Mouse (Mus musculus) cortical plate, adult 2 months (tissue): Measurements from ENCODE around the gene 1700023F06Rik.

Source experiments
- CTCF ChIP-seq: fragments of 200-500 bp; IDR thresholded peaks from 2 replicates; pipeline ENCODE4 v1.5.1; 2011; ENCODE audit warnings: mild to moderate bottlenecking, control low read depth, low read length; ENCODE audit not compliant: insufficient read depth; ENCODE audit errors: extremely low read depth
- POLR2A ChIP-seq: fragments of 200-500 bp; IDR thresholded peaks from 2 replicates; pipeline ENCODE4 v1.6.1; 2011; ENCODE audit warnings: mild to moderate bottlenecking, low read length, control low read depth; ENCODE audit not compliant: insufficient read depth; ENCODE audit errors: extremely low read depth

- TF ChIP-seq CTCF (no peak), POLR2A (no peak)
Observed at GRCm38 (mm10) chr11:103218517-103218901, 10.2 kb upstream of the 1700023F06Rik start.
